Mouse (Mus musculus) testis, postnatal 14 days (tissue): ENCODE data around the gene Yeats2.
"Not testable (repeated sequence)": the region's sequence is repeated elsewhere in the genome, so short reads cannot be mapped to it uniquely, and the experiment has no call there.

Experiments
- DNase-seq: peaks from one replicate; pipeline ENCODE4 v3.0.0; 2021; ENCODE audit warnings: low spot score

The Yeats2 gene

DNA sequence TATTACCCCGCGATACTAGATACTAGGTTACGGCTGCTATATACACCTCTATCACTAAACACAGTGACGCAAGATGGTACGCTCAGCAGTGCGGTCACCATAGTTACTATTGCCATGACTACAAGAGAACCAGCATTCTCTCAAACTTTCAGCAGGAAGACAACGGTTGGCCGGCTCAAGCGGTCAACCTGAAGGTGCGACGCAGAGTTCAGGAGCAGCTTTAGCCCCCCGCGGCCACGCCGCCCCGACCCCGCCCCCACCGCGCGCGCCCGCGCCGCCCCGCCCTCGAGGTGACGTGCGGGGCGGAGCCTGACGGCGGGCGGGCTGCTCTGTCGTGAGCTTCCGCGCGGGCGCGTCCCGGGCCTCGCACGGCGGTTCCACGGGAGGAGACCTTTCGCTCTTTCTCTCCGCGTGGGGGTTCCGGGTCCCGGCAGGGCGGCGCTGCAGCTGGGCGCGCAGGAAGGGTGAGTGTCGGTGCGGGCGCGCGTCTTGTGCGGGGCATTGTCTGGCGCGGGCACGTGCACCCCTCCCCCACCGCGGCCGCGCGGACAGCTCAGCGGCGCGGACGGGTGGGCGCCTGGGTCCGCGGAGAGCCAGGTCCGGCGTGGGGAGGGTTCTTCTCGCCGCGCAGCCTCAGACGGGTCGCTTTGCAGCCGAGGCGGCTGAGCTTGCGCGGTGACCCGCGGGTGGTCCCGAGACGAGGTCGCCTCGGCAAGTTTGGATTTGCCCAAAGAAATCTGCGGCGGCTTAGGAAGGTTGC lies at the start of gene Yeats2:
TSS of gene Yeats2 (plus strand) at position 292 of the 760 bp plus-strand sequence.
- DNase-seq, result peak; percentile 85

DNA sequence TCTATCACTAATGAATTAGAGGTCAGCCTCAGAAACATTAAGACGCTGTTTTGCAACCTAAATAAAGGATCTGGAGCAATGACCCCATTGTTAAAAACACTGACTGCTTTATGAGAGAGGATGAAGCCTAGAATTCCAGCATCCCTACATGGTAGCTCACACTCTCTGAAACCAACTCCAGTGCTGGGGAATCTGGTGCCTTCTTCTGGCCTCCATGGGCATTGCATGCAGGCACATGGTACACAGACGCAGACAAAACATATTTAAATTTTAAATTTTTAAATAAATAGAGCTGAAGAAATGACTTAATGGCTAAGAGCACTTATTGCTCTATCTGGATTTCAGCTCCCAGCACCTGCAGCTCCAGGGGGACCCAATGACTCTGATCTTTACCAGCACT lies 44.9 kb upstream of the Yeats2 start:
- DNase-seq, result no peak

DNA sequence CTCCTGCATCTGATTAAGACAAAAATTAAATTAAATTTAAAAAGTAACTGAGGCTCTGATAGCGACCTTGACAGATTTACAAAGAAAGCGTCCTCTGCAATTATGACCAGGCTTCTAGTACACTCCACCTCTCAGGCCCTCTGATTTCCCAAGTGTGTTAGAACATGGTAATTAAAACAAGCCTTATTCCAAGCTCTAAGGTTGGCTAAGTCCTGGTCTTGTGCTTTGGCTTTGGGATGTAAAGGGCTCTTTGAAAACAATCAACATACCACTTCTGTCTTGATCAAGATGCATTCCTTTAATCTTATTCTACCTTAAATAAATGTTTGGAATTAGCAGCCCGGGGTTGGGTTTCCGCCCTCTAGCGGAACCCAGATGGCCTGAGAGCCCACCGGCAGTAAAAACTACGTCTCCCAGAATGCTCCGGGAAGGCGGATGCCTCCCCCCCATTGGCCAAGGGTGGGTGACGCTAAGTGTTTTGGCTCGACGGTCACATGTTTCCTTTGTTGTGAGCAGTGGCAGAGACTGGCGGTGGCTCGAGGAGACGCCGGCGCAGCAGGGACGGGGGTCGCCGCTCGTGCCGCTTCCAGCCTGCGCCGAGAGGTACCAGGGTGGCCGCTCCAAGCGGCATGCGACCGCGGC lies 43.7 kb upstream of the Yeats2 start, which contains the start of gene Klhl24:
TSS of gene Klhl24 (plus strand) at position 474 of the 642 bp plus-strand sequence.
- DNase-seq, result peak; percentile 93

DNA sequence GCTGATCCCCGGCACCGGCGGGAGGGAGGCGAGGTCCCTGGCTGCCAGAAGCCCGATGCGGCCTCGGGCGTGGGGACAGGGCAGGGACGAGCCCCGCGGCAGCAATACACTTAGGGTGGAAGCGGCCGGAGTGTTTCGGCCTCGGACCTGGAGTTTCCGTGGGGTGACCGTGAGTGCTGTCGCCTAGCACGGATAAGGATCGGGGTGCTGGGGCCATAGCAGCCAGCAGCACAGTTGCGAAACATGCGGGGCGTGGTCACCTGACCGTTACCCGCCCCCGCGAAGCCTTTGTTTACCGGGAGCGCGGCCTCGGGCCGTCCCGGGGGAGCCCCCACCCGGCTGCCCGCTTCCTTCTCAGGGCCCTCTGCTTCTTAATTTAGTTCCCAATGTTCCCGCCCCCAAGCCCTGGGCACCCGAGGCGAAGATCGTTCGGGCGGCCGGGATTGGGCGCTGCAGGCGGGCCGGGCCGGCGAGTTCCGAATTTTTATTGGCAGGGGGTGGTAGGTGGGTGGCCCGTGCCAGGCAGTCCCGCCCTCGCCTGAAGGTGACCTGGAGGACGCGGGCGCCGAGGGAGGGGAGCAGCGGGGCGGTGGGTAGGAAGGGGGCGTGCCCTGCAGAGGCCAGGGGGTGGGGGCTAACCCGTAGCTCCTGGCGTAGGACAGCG lies 43.0 kb upstream of the Yeats2 start:
- peak; percentile 90 for DNase-seq

GRCm38 (mm10) chr16:20098375-20098727 lies 42.5 kb upstream of the Yeats2 start:
- no peak for DNase-seq

DNA sequence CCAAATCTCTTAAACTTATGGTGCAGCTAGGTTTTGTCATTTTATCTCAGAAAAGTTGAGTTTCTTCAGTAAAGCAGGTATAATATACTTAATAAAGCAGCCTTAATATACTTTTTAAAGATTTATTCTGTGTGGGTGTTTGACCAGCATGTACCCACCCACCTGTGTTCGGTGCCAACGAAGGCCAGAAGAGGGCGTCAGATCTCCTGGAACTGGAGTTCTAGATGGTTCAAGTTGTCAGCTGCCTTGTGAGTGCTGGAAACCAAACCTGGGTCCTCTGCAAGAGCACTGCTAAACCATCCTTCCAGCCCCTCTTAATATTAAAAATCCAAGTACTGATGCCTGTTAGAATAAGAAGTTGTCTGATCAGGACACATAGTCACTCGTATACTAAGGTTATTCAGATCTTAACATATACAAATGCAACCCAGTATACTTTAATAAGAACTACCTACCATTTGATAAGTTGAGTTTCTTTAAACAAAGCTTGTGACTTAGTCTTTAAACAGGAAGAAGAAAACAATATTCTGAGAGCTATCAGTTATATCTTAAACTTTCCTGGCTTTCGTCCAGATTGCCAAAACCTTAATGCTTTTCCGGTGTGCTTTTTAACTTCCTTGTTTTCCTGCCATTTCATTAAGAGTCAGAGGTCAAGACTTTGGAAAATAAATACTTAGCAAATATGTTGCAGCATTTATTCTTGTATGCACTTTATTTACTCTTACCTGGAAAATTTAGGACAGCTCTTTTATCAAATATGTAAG lies 41.8 kb upstream of the Yeats2 start:
- DNase-seq, result no peak

- no peak for DNase-seq
Measured at GRCm38 (mm10) chr16:20106996-20107395, 33.9 kb upstream of the Yeats2 start.

- DNase-seq, result no peak
Measured at GRCm38 (mm10) chr16:20108961-20109360, 31.9 kb upstream of the Yeats2 start.

DNA sequence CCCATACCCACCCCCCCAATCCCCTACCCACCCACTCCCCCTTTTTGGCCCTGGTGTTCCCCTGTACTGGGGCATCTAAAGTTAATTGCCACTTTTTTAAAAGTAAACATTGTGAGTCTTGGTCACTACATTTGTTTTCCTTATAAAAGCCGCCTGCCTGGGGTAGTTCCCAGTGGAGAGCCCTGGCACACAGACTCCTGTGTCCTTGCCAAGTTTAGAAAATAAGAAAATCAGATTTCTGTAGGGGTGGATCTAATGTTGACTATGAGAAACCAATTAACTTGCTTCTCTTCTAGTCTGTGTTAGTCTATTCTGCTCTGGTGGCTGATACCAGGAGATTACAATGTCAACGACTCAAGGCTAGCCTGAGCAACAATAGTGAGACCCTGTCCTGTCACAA lies 28.2 kb upstream of the Yeats2 start:
- DNase-seq, result no peak

DNA sequence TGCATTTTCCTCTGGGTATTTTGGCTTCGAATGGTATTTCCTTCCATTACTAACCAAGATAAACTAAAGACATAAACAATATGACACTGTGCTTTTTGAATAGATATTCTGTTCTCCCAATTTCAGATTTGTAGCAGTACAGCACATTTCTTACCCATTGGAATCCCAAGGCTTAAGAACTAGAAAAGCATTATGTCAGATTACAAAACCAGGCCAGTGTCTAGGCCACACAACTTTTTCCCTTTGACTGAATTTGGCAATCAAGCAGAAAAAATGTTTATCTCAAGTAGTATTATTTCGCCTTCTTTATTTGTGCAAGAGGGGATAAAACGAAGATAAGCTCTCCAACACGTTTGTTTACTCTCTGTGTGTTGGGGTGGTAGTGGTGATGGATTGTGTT lies 24.8 kb upstream of the Yeats2 start:
- no peak for DNase-seq

DNA sequence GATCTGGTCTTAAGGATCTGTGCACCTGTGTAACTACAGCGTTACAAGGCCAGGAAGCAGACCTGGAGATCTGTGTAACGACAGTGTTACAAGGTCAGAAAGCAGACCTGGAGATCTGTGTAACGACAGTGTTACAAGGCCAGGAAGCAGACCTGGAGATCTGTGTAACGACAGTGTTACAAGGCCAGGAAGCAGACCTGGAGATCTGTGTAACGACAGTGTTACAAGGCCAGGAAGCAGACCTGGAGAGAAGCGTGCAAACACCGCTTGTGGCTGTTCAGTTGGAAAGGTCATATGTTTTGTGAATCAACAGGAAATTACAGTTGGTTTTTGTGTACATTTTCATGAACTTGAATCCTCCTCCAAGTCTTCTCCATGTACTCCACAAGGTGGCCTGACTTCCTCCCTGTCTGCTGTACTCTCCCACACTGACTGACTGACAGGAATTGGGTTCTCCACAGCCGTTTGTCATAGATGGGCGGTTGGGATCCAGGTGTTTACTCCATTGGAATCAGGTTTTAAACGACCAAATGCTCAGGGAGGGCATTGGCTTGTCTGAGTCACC lies 14.5 kb upstream of the Yeats2 start:
- not testable (repeated sequence) for DNase-seq

GRCm38 (mm10) chr16:20130397-20130796 lies 10.5 kb upstream of the Yeats2 start:
- no peak for DNase-seq

- no peak for DNase-seq
Measured at GRCm38 (mm10) chr16:20144568-20144967, 3.7 kb downstream of the Yeats2 start.

DNA sequence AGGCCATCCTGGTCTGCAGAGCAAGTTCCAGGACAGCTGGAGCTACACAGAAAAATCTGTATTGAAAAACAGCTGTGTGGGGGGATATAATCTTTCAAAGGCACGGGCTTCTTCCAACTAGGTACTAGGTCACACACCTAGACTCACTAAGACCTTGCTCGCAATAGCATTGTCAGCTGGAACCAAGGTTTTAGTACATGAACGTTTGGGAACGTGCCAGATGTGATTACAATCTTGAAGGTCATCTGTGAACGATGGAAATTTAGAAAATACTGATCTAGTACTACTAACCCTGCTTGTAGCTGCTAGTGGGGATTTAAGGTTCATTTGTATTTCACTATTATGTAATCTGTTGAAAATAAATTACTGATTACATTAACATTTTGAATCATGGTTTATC lies 11.1 kb downstream of the Yeats2 start:
- DNase-seq, result no peak

DNA sequence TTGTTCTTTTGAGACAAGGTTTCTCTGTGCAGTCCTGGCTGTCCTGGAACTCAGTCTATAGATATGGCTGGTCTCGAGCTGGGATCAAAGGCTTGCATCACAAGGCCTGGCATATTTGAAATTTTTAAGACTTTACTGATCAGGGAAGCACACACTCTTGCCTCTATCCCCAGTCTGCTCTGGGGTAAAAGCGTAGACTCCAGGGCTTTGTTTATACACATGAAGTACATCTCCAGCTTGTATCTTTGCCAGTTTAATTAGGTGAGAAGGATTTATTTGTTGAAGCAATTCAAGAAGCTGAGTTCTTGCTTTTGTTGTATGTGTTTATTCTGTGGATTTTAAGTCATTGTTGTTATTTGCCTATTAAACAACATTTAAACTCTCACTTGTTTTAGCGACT lies 12.9 kb downstream of the Yeats2 start:
- no peak for DNase-seq

DNA sequence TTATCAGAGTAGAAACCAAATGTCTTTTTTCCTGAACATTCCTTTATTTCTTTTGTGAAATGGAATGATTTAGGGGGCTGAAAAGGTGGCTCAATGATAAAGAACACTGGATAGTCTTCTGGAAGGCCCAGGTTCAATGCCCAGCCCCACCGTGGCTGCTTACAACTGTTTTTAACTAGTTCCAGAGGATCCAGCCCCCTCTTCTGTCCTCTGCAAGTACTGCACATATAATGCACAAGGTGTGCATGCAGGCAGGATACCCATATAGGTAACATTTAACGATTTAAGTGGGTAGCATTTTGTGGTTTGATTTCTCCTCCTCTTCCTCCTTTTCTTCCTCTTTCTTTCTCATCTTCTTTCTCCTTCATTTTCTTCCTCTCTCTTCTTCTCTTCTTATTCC lies 19.3 kb downstream of the Yeats2 start:
- DNase-seq, result no peak

- DNase-seq, result no peak
Measured at GRCm38 (mm10) chr16:20169071-20169470, 28.2 kb downstream of the Yeats2 start.

- DNase-seq, result no peak
Measured at GRCm38 (mm10) chr16:20169471-20170106, 28.7 kb downstream of the Yeats2 start.

DNA sequence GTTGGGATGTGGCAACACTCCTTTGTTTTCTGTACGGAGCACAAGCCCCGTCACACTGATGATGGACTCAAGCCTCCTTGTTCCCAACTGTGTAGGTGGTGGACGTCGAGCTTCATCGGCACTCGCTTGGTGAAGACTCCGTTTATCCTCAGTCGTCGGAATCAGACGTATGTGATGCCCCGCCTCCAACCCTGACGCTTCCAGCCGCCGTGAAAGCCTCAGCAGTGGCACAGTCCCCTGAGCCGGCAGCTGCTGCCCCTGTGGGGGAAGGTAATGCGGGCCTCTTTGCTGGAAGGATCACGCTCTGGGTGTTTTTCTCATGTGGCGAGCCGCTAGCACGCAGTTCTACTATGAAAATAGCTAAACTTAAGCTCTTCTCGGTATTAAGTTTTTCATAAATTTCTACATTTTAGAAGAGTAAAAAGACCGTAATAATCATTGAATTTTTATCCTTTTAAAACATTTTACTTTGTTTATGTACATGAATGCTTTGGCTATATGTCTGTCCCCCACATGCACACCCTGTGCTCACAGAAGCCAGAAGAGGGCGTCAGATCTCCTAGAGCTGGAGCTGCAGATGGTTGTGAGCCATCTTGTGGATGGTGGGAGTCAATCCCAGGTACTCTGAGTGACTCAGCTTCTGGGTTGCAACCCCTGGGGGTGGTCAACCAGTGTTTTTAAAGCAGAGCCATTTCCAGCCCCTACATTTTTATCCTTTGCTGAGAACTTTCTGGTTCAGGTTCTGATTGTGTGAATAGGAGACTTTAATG lies 38.7 kb downstream of the Yeats2 start:
- DNase-seq, result no peak

GRCm38 (mm10) chr16:20185368-20185767 lies 44.5 kb downstream of the Yeats2 start:
- no peak for DNase-seq
